Mouse (Mus musculus) liver, adult 2 months (tissue): ENCODE measurements around the gene Syngr2. TPM values are rescaled to one million over a fixed set of nuclear protein-coding genes. Genes with fewer than 3 reads are reported as not detected.

Experiments
- DNase-seq: peaks from one replicate; pipeline ENCODE4 v3.0.0-alpha.2; 2011; ENCODE audit warnings: low read depth, low spot score; ENCODE audit errors: extremely low read depth
- H3K27ac ChIP-seq: fragments of 200-500 bp; replicated peaks from 2 replicates; pipeline ENCODE4 v1.5.1; 2012; ENCODE audit warnings: low read depth, mild to moderate bottlenecking, control low read depth, inconsistent platforms, low read length; ENCODE audit not compliant: insufficient read depth
- H3K27me3 ChIP-seq: fragments of 200-500 bp; 2 replicates; pipeline ENCODE4 v1.6.1; 2012; ENCODE audit warnings: mild to moderate bottlenecking, moderate library complexity, low read length, inconsistent platforms; ENCODE audit not compliant: control insufficient read depth, insufficient read depth
- H3K36me3 ChIP-seq: fragments of 200-500 bp; 2 replicates; pipeline ENCODE4 v1.6.1; 2012; ENCODE audit warnings: low read length, inconsistent platforms; ENCODE audit not compliant: control insufficient read depth, insufficient read depth
- H3K4me1 ChIP-seq: fragments of 200-500 bp; 2 replicates; pipeline ENCODE4 v1.6.1; 2011; ENCODE audit warnings: low read length; ENCODE audit not compliant: control insufficient read depth, insufficient read depth
- H3K4me3 ChIP-seq: fragments of 200-500 bp; 2 replicates; pipeline ENCODE4 v1.5.1; 2011; ENCODE audit warnings: low read depth, mild to moderate bottlenecking, control low read depth, low read length, moderate library complexity; ENCODE audit not compliant: insufficient read depth
- H3K79me2 ChIP-seq: fragments of 200-500 bp; 2 replicates; pipeline ENCODE4 v1.6.1; 2012; ENCODE audit warnings: inconsistent platforms, mild to moderate bottlenecking, low read length, moderate library complexity; ENCODE audit not compliant: control insufficient read depth, insufficient read depth
- H3K9ac ChIP-seq: fragments of 200-500 bp; 2 replicates; pipeline ENCODE4 v1.6.1; 2012; ENCODE audit warnings: low read depth, mild to moderate bottlenecking, control low read depth, inconsistent platforms, low read length
- CTCF ChIP-seq: fragments of 200-500 bp; IDR thresholded peaks from 2 replicates; pipeline ENCODE4 v1.5.1; 2011; ENCODE audit warnings: low read depth, low read length, control low read depth
- POLR2A ChIP-seq: fragments of 200-500 bp; IDR thresholded peaks from 2 replicates; pipeline ENCODE4 v1.6.1; 2011; ENCODE audit warnings: low read length, control low read depth; ENCODE audit not compliant: insufficient read depth; ENCODE audit errors: extremely low read depth
- WGBS: fragments of 180-500 bp; shearing (Covaris S2); methylation state at CpG from one replicate; pipeline ENCODE4 v1.1.7; 2018; 5-methylcytosine and 5-hydroxymethylcytosine counted together
- polyA plus RNA-seq: library from polyadenylated mRNA; depleted of rRNA; stranded (reverse); fragments of >200 nt; gene quantifications from 2 replicates; pipeline ENCODE4 v1.2.3, GENCODE M21; 2012
- total RNA-seq: library from RNA; depleted of rRNA; stranded (reverse); fragments of >200 nt; gene quantifications from 2 replicates; pipeline ENCODE4 v1.2.3, GENCODE M21; 2014

The Syngr2 gene
- total and polyA plus RNA-seq, 2 experiments = 37.9 to 124 TPM

- no peak for TF ChIP-seq CTCF
- TF ChIP-seq POLR2A = no peak
- Histone ChIP-seq H3K79me2 (no peaks in the 10 kb centered on the region), H3K4me1 (no peaks in the 10 kb centered on the region; the same call in 1 of the 2 replicates), H3K27me3 (no peaks in the 10 kb centered on the region), H3K36me3 (no peaks in the 10 kb centered on the region), H3K4me3 (no peak within 1 kb of the TSS), H3K9ac (no peak within 1 kb of the TSS), H3K27ac (no peak within 1 kb of the TSS)
- DNase-seq = no peak
- WGBS = 79% methylated on average over 9 of the region's 9 CpGs
Measured at GRCm38 (mm10) chr11:117797511-117798159, 11.8 kb upstream of the Syngr2 start, which contains the start of gene 6030468B19Rik. TSS of gene 6030468B19Rik (plus strand) at chr11:117797660.

GRCm38 (mm10) chr11:117798160-117798541, 11.3 kb upstream of the Syngr2 start:
- Histone ChIP-seq H3K4me1 (no peaks in the 10 kb centered on the region), H3K79me2 (no peaks in the 10 kb centered on the region), H3K36me3 (no peaks in the 10 kb centered on the region), H3K27me3 (no peaks in the 10 kb centered on the region), H3K4me3 (no peak overlapping the region), H3K27ac (no peak overlapping the region), H3K9ac (no peak overlapping the region)
- TF ChIP-seq POLR2A (no peak), CTCF (no peak)
- no peak for DNase-seq
- 59% methylated on average over 2 of the region's 2 CpGs for WGBS

- WGBS = 80% methylated on average over 5 of the region's 5 CpGs
- H3K4me3 ChIP-seq = no peak overlapping the region
- DNase-seq = no peak
- H3K27ac ChIP-seq = no peak overlapping the region
- H3K79me2 ChIP-seq = no peaks in the 10 kb centered on the region
- no peaks in the 10 kb centered on the region for H3K27me3 ChIP-seq
- no peaks in the 10 kb centered on the region for H3K4me1 ChIP-seq
- TF ChIP-seq POLR2A (no peak), CTCF (no peak)
- H3K36me3 ChIP-seq = no peaks in the 10 kb centered on the region
- H3K9ac ChIP-seq = no peak overlapping the region
Measured at GRCm38 (mm10) chr11:117799174-117799573, 10.3 kb upstream of the Syngr2 start.

- Histone ChIP-seq H3K9ac (no peak overlapping the region), H3K4me1 (no peaks in the 10 kb centered on the region), H3K36me3 (no peaks in the 10 kb centered on the region), H3K79me2 (no peaks in the 10 kb centered on the region), H3K27ac (no peak overlapping the region), H3K4me3 (no peak overlapping the region), H3K27me3 (no peaks in the 10 kb centered on the region)
- TF ChIP-seq CTCF (no peak), POLR2A (no peak)
- no peak for DNase-seq
- 91% methylated on average over 7 of the region's 7 CpGs for WGBS
Measured at GRCm38 (mm10) chr11:117800038-117800437, 9.4 kb upstream of the Syngr2 start.

GRCm38 (mm10) chr11:117801650-117802049, 7.8 kb upstream of the Syngr2 start:
- no peaks in the 10 kb centered on the region for H3K27me3 ChIP-seq
- TF ChIP-seq POLR2A = no peak
- no peak for TF ChIP-seq CTCF
- no peak overlapping the region for H3K27ac ChIP-seq
- no peak overlapping the region for H3K4me3 ChIP-seq
- no peak overlapping the region for H3K9ac ChIP-seq
- no peaks in the 10 kb centered on the region for H3K4me1 ChIP-seq
- no peaks in the 10 kb centered on the region for H3K79me2 ChIP-seq
- 93% methylated on average over 7 of the region's 7 CpGs for WGBS
- no peak for DNase-seq
- no peaks in the 10 kb centered on the region for H3K36me3 ChIP-seq

GRCm38 (mm10) chr11:117803166-117803688, 6.2 kb upstream of the Syngr2 start:
- no peak for DNase-seq
- H3K79me2 ChIP-seq = no peaks in the 10 kb centered on the region
- TF ChIP-seq POLR2A = no peak
- TF ChIP-seq CTCF = no peak
- 80% methylated on average over 3 of the region's 3 CpGs for WGBS
- no peaks in the 10 kb centered on the region for H3K4me1 ChIP-seq
- H3K36me3 ChIP-seq = no peaks in the 10 kb centered on the region
- H3K4me3 ChIP-seq = no peak overlapping the region
- H3K27ac ChIP-seq = no peak overlapping the region
- H3K27me3 ChIP-seq = no peaks in the 10 kb centered on the region
- H3K9ac ChIP-seq = no peak overlapping the region
